Mouse (Mus musculus): ENCODE measurements at regions not wholly inside any gene's neighbourhood (a gene's known extent, or its start where the extent isn't known, plus 50 kb on each side); places are given as distances from the start of the nearest gene placed in this dataset.

DNA sequence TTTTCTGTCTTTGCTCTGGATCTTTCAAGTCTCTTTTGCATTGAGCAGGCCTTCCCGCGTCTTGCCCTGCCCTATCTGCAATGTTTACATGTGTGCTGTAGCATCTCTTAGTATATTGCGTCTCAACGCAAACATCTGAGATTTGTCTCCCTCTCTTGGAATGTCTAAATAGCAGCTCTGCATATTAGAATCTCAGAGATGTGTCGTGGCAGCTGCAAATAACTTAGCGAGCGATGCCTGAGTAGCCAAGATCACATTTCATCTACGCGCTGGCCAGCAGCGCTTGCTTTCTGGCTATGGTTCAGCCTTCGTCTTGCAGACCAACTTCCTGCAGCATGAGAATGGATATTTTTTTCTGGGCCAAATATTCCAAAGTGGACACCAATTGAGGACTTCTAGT is 72.3 kb upstream of the Lyplal1 start:
- Histone ChIP-seq H3K4me3 (replicated peaks) (no peak overlapping the region), H3K9ac (no peak overlapping the region), H3K27ac (0 out of 2 replicates have a peak overlapping the region, but pooled peaks have one; percentile 10), H3K9me3 (replicated peaks) (no peaks in the 10 kb centered on the region), H3K4me2 (no peak overlapping the region), H3K36me3 (no peaks in the 10 kb centered on the region), H3K4me1 (peaks cover 8% of the 10 kb centered on the region), H3K27me3 (no peaks in the 10 kb centered on the region)
- ATAC-seq (replicated peaks; ENCODE audit: low FRiP score): no peak
- 44% methylated on average over 11 of the region's 11 CpGs for WGBS

DNA sequence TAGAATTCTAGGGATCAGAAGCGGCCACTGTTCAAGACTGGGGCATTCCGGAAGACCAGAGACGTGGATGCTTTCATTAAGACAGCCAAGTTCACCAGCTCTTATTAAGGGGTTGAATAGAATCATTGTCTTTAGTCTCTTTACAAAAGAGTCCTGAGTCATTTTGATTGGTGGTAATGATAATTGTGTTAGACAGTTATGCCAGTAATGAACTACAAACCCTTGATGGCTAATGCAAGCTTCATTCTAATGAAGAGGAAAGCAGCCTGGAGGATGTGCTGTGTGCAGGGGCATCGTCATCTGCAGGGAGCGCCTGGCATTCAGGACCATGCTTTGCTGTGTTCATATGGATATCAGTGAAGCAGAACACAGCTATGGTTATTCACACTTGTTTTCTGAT is 70.3 kb upstream of the Lyplal1 start:
- 82% methylated on average over 5 of the region's 5 CpGs for WGBS
- Histone ChIP-seq H3K9me3 (replicated peaks) (no peaks in the 10 kb centered on the region), H3K27me3 (no peaks in the 10 kb centered on the region), H3K9ac (no peak overlapping the region), H3K36me3 (no peaks in the 10 kb centered on the region), H3K4me3 (replicated peaks) (no peak overlapping the region), H3K4me1 (peaks cover 21% of the 10 kb centered on the region), H3K4me2 (no peak overlapping the region), H3K27ac (no peak overlapping the region)
- ATAC-seq (replicated peaks; ENCODE audit: low FRiP score): no peak

DNA sequence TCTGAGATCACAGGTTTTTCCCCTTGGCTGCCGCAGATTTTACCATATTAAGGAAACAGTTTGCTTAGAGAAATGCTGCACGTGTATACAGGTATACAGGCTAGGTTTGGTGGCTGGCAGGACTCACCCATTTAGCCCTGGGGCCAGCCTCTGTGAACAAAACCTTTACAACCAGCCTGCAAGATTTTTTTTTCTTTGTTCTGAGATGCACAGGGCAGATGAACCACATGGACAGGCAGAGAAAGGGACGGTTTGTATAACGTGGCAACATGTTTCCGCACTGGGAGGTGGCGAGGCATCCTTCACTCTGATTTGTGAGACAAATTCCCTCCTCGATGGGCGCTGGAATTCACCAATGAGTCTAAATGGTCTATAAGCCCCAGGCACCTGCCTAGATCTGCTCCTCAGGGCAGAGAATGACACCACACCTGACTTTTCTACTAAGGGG is 66.1 kb upstream of the Lyplal1 start:
- H3K27ac ChIP-seq: 0 out of 2 replicates have a peak overlapping the region, but pooled peaks have one; percentile 25
- WGBS: 66% methylated on average over 8 of the region's 8 CpGs
- ATAC-seq (replicated peaks; ENCODE audit: low FRiP score): no peak
- H3K36me3 ChIP-seq: no peaks in the 10 kb centered on the region
- H3K9me3 ChIP-seq (replicated peaks): no peaks in the 10 kb centered on the region
- no peak overlapping the region for H3K9ac ChIP-seq
- H3K4me1 ChIP-seq: peaks cover 16% of the 10 kb centered on the region
- no peaks in the 10 kb centered on the region for H3K27me3 ChIP-seq
- peak overlapping the region; percentile 57 for H3K4me2 ChIP-seq
- H3K4me3 ChIP-seq (replicated peaks): no peak overlapping the region; the same call in 1 of the 2 replicates

GRCm38 (mm10) chr1:186182498-186183203 is 65.5 kb upstream of the Lyplal1 start:
- Histone ChIP-seq H3K4me3 (replicated peaks) (peak overlapping the region; percentile 26), H3K9me3 (replicated peaks) (no peaks in the 10 kb centered on the region), H3K4me2 (peak overlapping the region; percentile 57), H3K36me3 (no peaks in the 10 kb centered on the region), H3K9ac (peak overlapping the region; percentile 17; the same call in 1 of the 2 replicates), H3K27me3 (no peaks in the 10 kb centered on the region), H3K4me1 (peaks cover 16% of the 10 kb centered on the region), H3K27ac (peak overlapping the region; percentile 43; the same call in 1 of the 2 replicates)
- ATAC-seq (replicated peaks; ENCODE audit: low FRiP score): peak; percentile 92
- 16% methylated on average over 23 of the region's 23 CpGs for WGBS

GRCm38 (mm10) chr1:186177019-186177418 is 59.9 kb upstream of the Lyplal1 start:
- no peak overlapping the region for H3K9ac ChIP-seq
- H3K36me3 ChIP-seq: no peaks in the 10 kb centered on the region
- no peaks in the 10 kb centered on the region; the same call in 1 of the 2 replicates for H3K9me3 ChIP-seq (replicated peaks)
- no peak overlapping the region for H3K4me2 ChIP-seq
- WGBS: 54% methylated on average over 3 of the region's 3 CpGs
- H3K27me3 ChIP-seq: no peaks in the 10 kb centered on the region
- no peaks in the 10 kb centered on the region for H3K4me1 ChIP-seq
- no peak overlapping the region for H3K4me3 ChIP-seq (replicated peaks)
- ATAC-seq (replicated peaks; ENCODE audit: low FRiP score): no peak
- H3K27ac ChIP-seq: no peak overlapping the region

- H3K4me1 ChIP-seq: no peaks in the 10 kb centered on the region
- H3K9ac ChIP-seq: no peak overlapping the region
- no peak for ATAC-seq (replicated peaks; ENCODE audit: low FRiP score)
- H3K4me2 ChIP-seq: no peak overlapping the region
- no peak overlapping the region for H3K4me3 ChIP-seq (replicated peaks)
- no peak overlapping the region for H3K27ac ChIP-seq
- H3K9me3 ChIP-seq (replicated peaks): no peaks in the 10 kb centered on the region; the same call in 1 of the 2 replicates
- WGBS: 54% methylated on average over 8 of the region's 8 CpGs
- no peaks in the 10 kb centered on the region for H3K36me3 ChIP-seq
- H3K27me3 ChIP-seq: no peaks in the 10 kb centered on the region
These were observed 56.4 kb upstream of the Lyplal1 start for GRCm38 (mm10) chr1:186173472-186174014.

- no peak overlapping the region for H3K4me2 ChIP-seq
- H3K27ac ChIP-seq: no peak overlapping the region
- H3K4me1 ChIP-seq: no peaks in the 10 kb centered on the region
- H3K9me3 ChIP-seq (replicated peaks): no peaks in the 10 kb centered on the region; the same call in 1 of the 2 replicates
- 84% methylated on average over 6 of the region's 6 CpGs for WGBS
- no peaks in the 10 kb centered on the region for H3K36me3 ChIP-seq
- no peak overlapping the region for H3K9ac ChIP-seq
- no peak overlapping the region for H3K4me3 ChIP-seq (replicated peaks)
- no peak for ATAC-seq (replicated peaks; ENCODE audit: low FRiP score)
- no peaks in the 10 kb centered on the region for H3K27me3 ChIP-seq
These were observed 54.6 kb upstream of the Lyplal1 start for GRCm38 (mm10) chr1:186171691-186172090.
